Mouse (Mus musculus) hindbrain, postnatal 0 days (tissue): ENCODE data around the gene Foxa3. TPM values are rescaled to one million over a fixed set of nuclear protein-coding genes. Genes with fewer than 3 reads are reported as not detected.
A peak's percentile ranks its signal among the peaks of the same experiment; 100 is the strongest.
"Not testable (repeated sequence)": the region's sequence is repeated elsewhere in the genome, so short reads cannot be mapped to it uniquely, and the experiment has no call there.

ENCODE experiments used
- ATAC-seq: fragments of 200-750 bp; cut with Nextera tagmentation; 2 replicates; pipeline ENCODE4 v1.8.0; 2017; ENCODE audit warnings: mild to moderate bottlenecking, moderate TSS enrichment, moderate library complexity
- DNase-seq: peaks from one replicate; pipeline ENCODE4 v3.0.0-alpha.2; 2015; ENCODE audit warnings: low spot score
- H3K27ac ChIP-seq: fragments of 300-500 bp; sonication (generic); 2 replicates; pipeline ENCODE4 v1.5.1; 2014; ENCODE audit warnings: mild to moderate bottlenecking
- H3K27me3 ChIP-seq: fragments of 300-500 bp; sonication (generic); 2 replicates; pipeline ENCODE4 v1.6.1; 2014; ENCODE audit warnings: low read length, mixed read lengths; ENCODE audit not compliant: insufficient read depth
- H3K36me3 ChIP-seq: fragments of 300-500 bp; sonication (generic); 2 replicates; pipeline ENCODE4 v1.6.1; 2014; ENCODE audit warnings: low read length, mixed read lengths; ENCODE audit not compliant: insufficient read depth
- H3K4me1 ChIP-seq: fragments of 300-500 bp; sonication (generic); 2 replicates; pipeline ENCODE4 v1.6.1; 2014; ENCODE audit warnings: antibody characterized with exemption, low read length, mixed read lengths; ENCODE audit not compliant: insufficient read depth
- H3K4me2 ChIP-seq: fragments of 300-500 bp; sonication (generic); 2 replicates; pipeline ENCODE4 v1.6.1; 2014; ENCODE audit warnings: low read depth, mild to moderate bottlenecking, low read length, moderate library complexity, mixed read lengths
- H3K4me3 ChIP-seq: fragments of 300-500 bp; sonication (generic); 2 replicates; pipeline ENCODE4 v1.5.1; 2014; ENCODE audit warnings: low read length
- H3K9ac ChIP-seq: fragments of 300-500 bp; sonication (generic); replicated peaks from 2 replicates; pipeline ENCODE4 v1.6.1; 2014; ENCODE audit warnings: mild to moderate bottlenecking, low read length, moderate library complexity, mixed read lengths
- H3K9me3 ChIP-seq: fragments of 300-500 bp; sonication (generic); 2 replicates; pipeline ENCODE4 v1.6.1; 2016; ENCODE audit warnings: low read length, mixed read lengths
- CTCF ChIP-seq: IDR thresholded peaks from 2 replicates; pipeline ENCODE4 v1.5.1; 2016; ENCODE audit warnings: antibody characterized with exemption, control low read depth, low read depth
- WGBS: fragments of 180-500 bp; shearing (Covaris S2); extraction: QIAGEN DNeasy Blood & Tissue Kit; methylation state at CpG from one replicate; pipeline ENCODE4 v1.1.7; 2014; 5-methylcytosine and 5-hydroxymethylcytosine counted together
- polyA plus RNA-seq: library from polyadenylated mRNA; unstranded; fragments of >200 nt; fragmentation: Nextera tagmentation; extraction: Ambion mirVana; gene quantifications from 2 replicates; pipeline ENCODE4 v1.2.1, GENCODE M21; 2015
- total RNA-seq: library from RNA; depleted of rRNA; stranded (reverse); fragments of >200 nt; gene quantifications from 2 replicates; pipeline ENCODE4 v1.2.3, GENCODE M21; 2014; rRNA removed

Foxa3 gene
- total RNA-seq (not detected in 2 replicates), polyA plus RNA-seq (not detected in 2 replicates)

- no peak for DNase-seq
- H3K4me3 ChIP-seq, result peak within 1 kb of the TSS; percentile 76
- peaks cover 4% of the 10 kb centered on the region for H3K4me1 ChIP-seq
- TF ChIP-seq CTCF, result no peak
- 4% methylated on average over 25 of the region's 30 CpGs for WGBS
- H3K9ac ChIP-seq, result peak within 1 kb of the TSS; percentile 76
- peak within 1 kb of the TSS; percentile 65; the same call in 1 of the 2 replicates for H3K27ac ChIP-seq
- no peaks in the 10 kb centered on the region for H3K36me3 ChIP-seq
- H3K9me3 ChIP-seq, result no peaks in the 10 kb centered on the region
- peak within 1 kb of the TSS; percentile 80 for H3K4me2 ChIP-seq
- ATAC-seq, result peak; percentile 3; the same call in 1 of the 2 replicates
- peaks cover 29% of the 10 kb centered on the region for H3K27me3 ChIP-seq
These were observed at the start of gene Foxa3 for GRCm38 (mm10) chr7:19023357-19023814. Gene Foxa3 (minus strand): TSS chr7:19023538.

DNA sequence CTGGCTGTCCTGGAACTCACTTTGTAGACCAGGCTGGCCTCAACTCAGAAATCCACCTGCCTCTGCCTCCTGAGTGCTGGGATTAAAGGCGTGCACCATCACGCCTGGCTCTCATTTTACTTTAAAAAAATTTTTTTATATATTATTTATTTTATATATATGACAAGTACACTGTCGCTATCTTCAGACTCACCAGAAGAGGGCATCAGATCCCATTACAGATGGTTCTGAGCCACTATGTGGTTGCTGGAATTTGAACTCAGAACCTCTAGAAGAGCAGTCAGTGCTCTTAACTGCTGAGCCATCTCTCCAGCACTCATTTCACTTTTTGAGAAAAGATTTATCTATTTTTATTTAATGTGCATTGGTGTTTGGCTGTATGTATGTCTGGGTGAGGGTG, 47.7 kb upstream of the Foxa3 start:
- ATAC-seq, H3K9me3 ChIP-seq, H3K27me3 ChIP-seq, H3K27ac ChIP-seq, H3K4me3 ChIP-seq, DNase-seq, H3K4me1 ChIP-seq, H3K36me3 ChIP-seq, H3K9ac ChIP-seq, H3K4me2 ChIP-seq: not testable (repeated sequence)
- TF ChIP-seq CTCF, result peak; percentile 29
- 55% methylated on average over 3 of the region's 3 CpGs for WGBS

GRCm38 (mm10) chr7:19069500-19069899, 46.2 kb upstream of the Foxa3 start:
- H3K9me3 ChIP-seq, result no peaks in the 10 kb centered on the region
- peak; percentile 62 for TF ChIP-seq CTCF
- ATAC-seq (no peak), DNase-seq (peak; percentile 44)
- WGBS, result 52% methylated on average over 3 of the region's 3 CpGs
- no peak overlapping the region for H3K4me3 ChIP-seq
- no peak overlapping the region for H3K4me2 ChIP-seq
- H3K36me3 ChIP-seq, result no peaks in the 10 kb centered on the region
- no peaks in the 10 kb centered on the region for H3K4me1 ChIP-seq
- H3K9ac ChIP-seq, result no peak overlapping the region
- no peak overlapping the region for H3K27ac ChIP-seq
- peaks cover 13% of the 10 kb centered on the region for H3K27me3 ChIP-seq

DNA sequence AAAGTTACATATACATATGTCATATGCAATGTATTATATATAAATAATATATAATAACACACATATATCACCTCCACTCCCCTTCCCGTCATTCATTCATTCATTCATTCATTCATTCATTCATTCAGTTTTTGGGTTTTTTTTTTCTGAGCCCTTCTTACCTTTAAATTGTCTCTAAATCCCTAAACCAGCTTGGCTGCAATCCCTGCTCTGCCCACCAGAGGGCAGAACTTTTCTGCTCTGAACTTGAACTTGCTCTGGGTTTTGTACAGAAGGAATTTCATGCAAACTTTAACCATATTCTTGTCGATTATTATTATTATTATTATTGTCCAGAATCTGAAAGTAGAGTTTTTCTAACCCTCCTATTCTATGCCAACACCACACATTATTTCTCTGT, 45.4 kb upstream of the Foxa3 start:
- WGBS, result 4% methylated on average over 2 of the region's 2 CpGs
- Histone ChIP-seq H3K27ac (no peak overlapping the region), H3K27me3 (peaks cover 13% of the 10 kb centered on the region), H3K4me1 (no peaks in the 10 kb centered on the region), H3K9ac (no peak overlapping the region), H3K36me3 (no peaks in the 10 kb centered on the region), H3K4me3 (no peak overlapping the region), H3K9me3 (no peaks in the 10 kb centered on the region), H3K4me2 (no peak overlapping the region)
- TF ChIP-seq CTCF, result peak; percentile 84
- ATAC-seq, result no peak
- peak; percentile 81 for DNase-seq

- H3K9ac ChIP-seq, result no peak overlapping the region
- WGBS, result 70% methylated on average over 13 of the region's 14 CpGs
- no peaks in the 10 kb centered on the region for H3K4me1 ChIP-seq
- ATAC-seq (no peak), DNase-seq (no peak)
- peaks cover 13% of the 10 kb centered on the region for H3K27me3 ChIP-seq
- TF ChIP-seq CTCF, result no peak
- no peak overlapping the region for H3K4me2 ChIP-seq
- H3K27ac ChIP-seq, result no peak overlapping the region
- no peaks in the 10 kb centered on the region for H3K36me3 ChIP-seq
- no peaks in the 10 kb centered on the region for H3K9me3 ChIP-seq
- H3K4me3 ChIP-seq, result no peak overlapping the region
These were observed 44.6 kb upstream of the Foxa3 start for GRCm38 (mm10) chr7:19067935-19068334.

- ATAC-seq (no peak), DNase-seq (no peak)
- peaks cover 13% of the 10 kb centered on the region for H3K27me3 ChIP-seq
- no peaks in the 10 kb centered on the region for H3K36me3 ChIP-seq
- no peak overlapping the region for H3K27ac ChIP-seq
- WGBS, result 47% methylated on average over 14 of the region's 14 CpGs
- no peaks in the 10 kb centered on the region for H3K9me3 ChIP-seq
- no peak overlapping the region for H3K4me3 ChIP-seq
- TF ChIP-seq CTCF, result no peak
- H3K4me2 ChIP-seq, result no peak overlapping the region
- no peak overlapping the region for H3K9ac ChIP-seq
- H3K4me1 ChIP-seq, result no peaks in the 10 kb centered on the region
These were observed 43.7 kb upstream of the Foxa3 start for GRCm38 (mm10) chr7:19067063-19067462.

GRCm38 (mm10) chr7:19065896-19066295, 42.6 kb upstream of the Foxa3 start:
- Histone ChIP-seq H3K4me3 (peak overlapping the region; percentile 6), H3K9me3 (no peaks in the 10 kb centered on the region), H3K27me3 (peaks cover 13% of the 10 kb centered on the region), H3K27ac (no peak overlapping the region), H3K9ac (no peak overlapping the region), H3K4me2 (peak overlapping the region; percentile 30), H3K4me1 (no peaks in the 10 kb centered on the region), H3K36me3 (no peaks in the 10 kb centered on the region)
- DNase-seq (no peak), ATAC-seq (no peak)
- WGBS, result 48% methylated on average over 13 of the region's 13 CpGs
- no peak for TF ChIP-seq CTCF
